Mouse (Mus musculus) heart, embryonic 14.5 days (tissue): ENCODE results near the gene Esyt3. TPM values are rescaled to one million over a fixed set of nuclear protein-coding genes. Genes with fewer than 3 reads are reported as not detected.

ENCODE experiments used
- ATAC-seq: fragments of 200-750 bp; cut with Nextera tagmentation; 2 replicates; pipeline ENCODE4 v1.8.0; 2017; ENCODE audit warnings: low read depth, moderate TSS enrichment; ENCODE audit not compliant: insufficient number of reproducible peaks, insufficient read depth, low FRiP score
- H3K27ac ChIP-seq, 2 experiments: fragments of 200-500 bp in 1 of 2; fragments of 300-500 bp in 1 of 2; sonication (generic) in 1 of 2; replicated peaks in 1 of 2; 2 replicates each; pipeline ENCODE4 v1.5.1; 2012 to 2014; ENCODE audit warnings: low read depth in 2 of 2, low read length in 2 of 2, control low read depth in 1 of 2, mild to moderate bottlenecking in 1 of 2, mixed read lengths in 1 of 2; ENCODE audit not compliant: control insufficient read depth in 1 of 2, insufficient read depth in 1 of 2
- H3K27me3 ChIP-seq: fragments of 300-500 bp; sonication (generic); 2 replicates; pipeline ENCODE4 v1.6.1; 2014; ENCODE audit warnings: mild to moderate bottlenecking, low read length, control low read depth; ENCODE audit not compliant: control insufficient read depth, insufficient read depth
- H3K36me3 ChIP-seq: fragments of 300-500 bp; sonication (generic); 2 replicates; pipeline ENCODE4 v1.6.1; 2014; ENCODE audit warnings: mild to moderate bottlenecking, control low read depth, low read length, mixed read lengths; ENCODE audit not compliant: control insufficient read depth, insufficient read depth
- H3K4me1 ChIP-seq, 2 experiments: fragments of 200-500 bp in 1 of 2; fragments of 300-500 bp in 1 of 2; sonication (generic) in 1 of 2; 2 replicates each; pipeline ENCODE4 v1.6.1; 2012 to 2014; ENCODE audit warnings: low read length in 2 of 2, control low read depth in 1 of 2, mixed read lengths in 1 of 2; ENCODE audit not compliant: control insufficient read depth in 2 of 2, insufficient read depth in 2 of 2
- H3K4me2 ChIP-seq: fragments of 300-500 bp; sonication (generic); 2 replicates; pipeline ENCODE4 v1.6.1; 2014; ENCODE audit warnings: mild to moderate bottlenecking, low read length
- H3K4me3 ChIP-seq, 2 experiments: fragments of 200-500 bp in 1 of 2; fragments of 300-500 bp in 1 of 2; sonication (generic) in 1 of 2; 2 replicates each; pipeline ENCODE4 v1.5.1; 2012 to 2014; ENCODE audit warnings: low read length in 2 of 2, mild to moderate bottlenecking in 2 of 2, control low read depth in 1 of 2, low read depth in 1 of 2, moderate library complexity in 1 of 2; ENCODE audit not compliant: control insufficient read depth in 1 of 2, insufficient read depth in 1 of 2
- H3K9ac ChIP-seq: fragments of 300-500 bp; sonication (generic); 2 replicates; pipeline ENCODE4 v1.6.1; 2014; ENCODE audit warnings: mild to moderate bottlenecking, low read length
- H3K9me3 ChIP-seq: fragments of 300-500 bp; sonication (generic); 2 replicates; pipeline ENCODE4 v1.6.1; 2016; ENCODE audit warnings: low read length, control low read depth; ENCODE audit not compliant: control insufficient read depth
- WGBS: fragments of 180-500 bp; shearing (Covaris S2); extraction: QIAGEN DNeasy Blood & Tissue Kit; methylation state at CpG from one replicate; pipeline ENCODE4 v1.1.7; 2014; 5-methylcytosine and 5-hydroxymethylcytosine counted together
- polyA plus RNA-seq: library from polyadenylated mRNA; unstranded; fragments of >200 nt; fragmentation: Nextera tagmentation; extraction: Ambion mirVana; gene quantifications from 2 replicates; pipeline ENCODE4 v1.2.1, GENCODE M21; 2014

The Esyt3 gene
- polyA plus RNA-seq, 1 experiment from 2014 or later = 0.14 TPM

DNA sequence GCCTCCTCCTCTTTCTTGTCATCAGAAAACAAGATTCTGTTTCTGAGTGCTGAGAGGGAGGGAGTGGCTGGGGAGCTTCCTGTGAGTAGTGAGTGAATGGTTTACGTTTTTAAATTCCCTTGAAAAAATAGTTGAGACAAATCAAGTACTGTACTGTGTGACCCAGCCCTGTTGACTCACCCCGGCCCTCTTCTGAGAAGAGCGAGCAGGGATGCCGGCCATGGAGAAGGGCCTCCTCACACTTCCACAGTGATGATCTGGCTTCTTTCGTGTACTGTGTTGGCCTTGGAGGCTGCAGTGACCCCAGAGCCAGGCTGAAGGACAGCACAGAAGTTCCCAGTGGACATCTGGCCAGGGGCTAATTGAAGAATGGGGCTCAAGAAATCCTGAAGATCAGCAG is 54.1 kb downstream of the Esyt3 start:
- no peak overlapping the region for H3K9ac ChIP-seq
- H3K36me3 ChIP-seq = peaks cover 41% of the 10 kb centered on the region
- H3K27ac ChIP-seq = no peak overlapping the region
- no peak overlapping the region for H3K4me2 ChIP-seq
- 77% methylated on average over 5 of the region's 5 CpGs for WGBS
- no peaks in the 10 kb centered on the region for H3K9me3 ChIP-seq
- no peaks in the 10 kb centered on the region for H3K4me1 ChIP-seq
- no peaks in the 10 kb centered on the region for H3K27me3 ChIP-seq
- ATAC-seq = no peak
- no peak overlapping the region for H3K4me3 ChIP-seq

Other genes with a start within 250 kb of the Esyt3 start
- gene Pik3cb, start 217.9 kb downstream of the Esyt3 start, polyA plus RNA-seq = 1.5 and 2.1 TPM in 2 replicates
- not detected in 2 replicates for gene Faiml, start 121.3 kb downstream of the Esyt3 start, polyA plus RNA-seq
- 24.7 and 25.5 TPM in 2 replicates for gene Cep70, start 115.2 kb downstream of the Esyt3 start, polyA plus RNA-seq
- gene Mras, start 78.8 kb upstream of the Esyt3 start, polyA plus RNA-seq = 12.4 and 13.0 TPM in 2 replicates
- not detected in 2 replicates for gene Nme9, start 92.9 kb upstream of the Esyt3 start, polyA plus RNA-seq
- gene Armc8, start 210.3 kb upstream of the Esyt3 start, polyA plus RNA-seq = 21.9 and 22.9 TPM in 2 replicates
- gene Dbr1, start 217.2 kb upstream of the Esyt3 start, polyA plus RNA-seq = 13.0 and 13.2 TPM in 2 replicates